Mouse (Mus musculus): ENCODE measurements around the gene Gtf3c1. TPM values are rescaled to one million over a fixed set of nuclear protein-coding genes. Genes with fewer than 3 reads are reported as not detected.

Gene Gtf3c1
- polyA plus RNA-seq, 1 experiment from 2014 or later = 59.9 TPM

DNA sequence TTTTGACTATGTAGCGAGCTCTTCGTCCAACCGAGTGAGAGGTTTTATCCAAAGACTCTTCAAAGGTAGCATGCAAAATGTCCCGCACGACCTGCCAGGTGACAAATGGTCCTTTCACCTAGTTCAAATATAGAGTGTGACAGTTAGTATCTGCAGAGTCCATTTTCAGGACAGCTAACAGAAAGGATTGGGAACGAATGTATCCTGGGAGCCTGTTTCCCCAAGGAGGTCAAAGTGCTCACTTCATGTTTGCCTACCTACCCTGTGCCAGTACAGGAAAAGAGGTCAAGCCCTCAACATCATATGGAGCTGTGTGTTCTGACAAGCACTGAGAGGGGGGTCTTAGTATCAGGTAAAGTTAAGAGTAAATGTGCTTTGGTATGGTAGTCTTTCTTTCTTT, 50.1 kb downstream of the Gtf3c1 start:
- in situ Hi-C loops (cut with MboI; ENCODE audit: low pct_unique_long_range_greater_than_20kb) = no loop called here
- ChIA-PET CTCF (no interaction called here), POLR2A (no interaction called here)
- H3K27me3 ChIP-seq = no peaks in the 10 kb centered on the region
- TF ChIP-seq CTCF (IDR thresholded peaks at IDR 0.05) = no peak
- ATAC-seq (no peak), DNase-seq (ENCODE audit: low read depth, low spot score) (no peak)

DNA sequence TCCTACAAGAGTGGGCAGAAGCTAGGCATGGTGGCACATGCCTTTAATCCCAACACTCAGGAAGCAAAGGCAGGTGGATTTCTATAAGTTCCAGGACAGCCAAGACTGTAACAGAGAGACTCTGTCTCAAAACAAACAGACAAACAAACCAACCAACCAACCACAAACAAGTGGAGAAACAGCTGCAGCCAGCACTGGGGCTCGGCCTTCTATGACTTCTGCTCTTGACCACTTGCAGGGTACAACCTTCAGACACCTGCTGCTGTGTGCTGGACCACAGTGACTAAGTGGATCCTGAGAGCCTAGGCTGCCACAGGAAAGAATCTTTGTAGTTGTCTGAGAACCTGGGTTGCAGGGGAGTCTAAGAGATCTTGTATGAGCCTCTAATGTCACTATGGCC, 58.6 kb downstream of the Gtf3c1 start:
- CTCF ChIA-PET = no interaction called here
- DNase-seq (ENCODE audit: low read depth, low spot score) = no peak
- no peak for ATAC-seq
- POLR2A ChIA-PET = no interaction called here
- in situ Hi-C loops (cut with MboI; ENCODE audit: low pct_unique_long_range_greater_than_20kb) = no loop called here
- no peaks in the 10 kb centered on the region for H3K27me3 ChIP-seq
- TF ChIP-seq CTCF (IDR thresholded peaks at IDR 0.05) = no peak

DNA sequence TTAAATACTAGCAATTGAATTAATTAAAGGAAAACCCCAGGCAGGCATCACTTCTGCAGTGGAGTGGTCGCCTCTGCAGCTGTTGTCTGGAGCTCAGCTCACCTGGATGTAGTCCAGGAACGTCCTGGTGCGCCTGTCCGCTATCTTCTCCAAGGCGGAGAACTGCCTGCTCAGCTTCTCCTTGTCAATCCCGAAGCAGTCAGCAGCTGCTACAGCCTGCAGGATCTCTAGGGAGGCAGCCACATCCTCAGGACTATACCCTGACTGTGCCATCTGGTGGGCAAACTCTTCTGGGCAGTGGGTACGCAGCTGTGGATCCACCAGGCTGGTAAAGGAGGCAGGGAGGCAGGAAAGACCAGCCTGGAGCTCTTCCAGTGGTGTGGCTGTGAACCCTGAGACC, 62.2 kb downstream of the Gtf3c1 start:
- DNase-seq (ENCODE audit: low read depth, low spot score) = no peak
- ATAC-seq = no peak
- in situ Hi-C loops (cut with MboI; ENCODE audit: low pct_unique_long_range_greater_than_20kb) = no loop called here
- CTCF ChIA-PET = no interaction called here
- TF ChIP-seq CTCF (IDR thresholded peaks at IDR 0.05) = no peak
- H3K27me3 ChIP-seq = no peaks in the 10 kb centered on the region
- POLR2A ChIA-PET = no interaction called here

DNA sequence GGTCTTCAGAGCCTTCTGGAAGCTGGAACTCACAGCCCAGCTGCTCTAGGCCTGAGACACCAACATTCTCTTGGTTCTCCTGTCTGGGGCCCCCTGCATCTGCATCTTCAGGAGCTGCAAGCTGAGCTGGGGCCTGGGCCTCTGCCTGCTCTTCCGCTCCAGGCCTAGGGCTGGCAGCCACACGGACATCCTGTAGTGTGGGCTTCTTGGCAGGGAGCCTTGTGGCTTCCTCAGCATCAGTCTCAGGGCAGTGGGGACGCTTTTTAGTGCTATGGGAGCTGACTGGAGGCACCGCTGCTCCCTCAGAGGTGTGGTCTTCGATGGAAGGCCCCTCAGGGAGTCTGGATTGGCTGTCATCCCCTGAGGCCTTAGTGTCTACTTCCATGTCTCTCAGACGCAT, 63.7 kb downstream of the Gtf3c1 start:
- no peak for ATAC-seq
- DNase-seq (ENCODE audit: low read depth, low spot score) = no peak
- in situ Hi-C loops (cut with MboI; ENCODE audit: low pct_unique_long_range_greater_than_20kb) = no loop called here
- no peaks in the 10 kb centered on the region for H3K27me3 ChIP-seq
- TF ChIP-seq CTCF (IDR thresholded peaks at IDR 0.05) = no peak
- CTCF ChIA-PET = no interaction called here
- POLR2A ChIA-PET = no interaction called here

DNA sequence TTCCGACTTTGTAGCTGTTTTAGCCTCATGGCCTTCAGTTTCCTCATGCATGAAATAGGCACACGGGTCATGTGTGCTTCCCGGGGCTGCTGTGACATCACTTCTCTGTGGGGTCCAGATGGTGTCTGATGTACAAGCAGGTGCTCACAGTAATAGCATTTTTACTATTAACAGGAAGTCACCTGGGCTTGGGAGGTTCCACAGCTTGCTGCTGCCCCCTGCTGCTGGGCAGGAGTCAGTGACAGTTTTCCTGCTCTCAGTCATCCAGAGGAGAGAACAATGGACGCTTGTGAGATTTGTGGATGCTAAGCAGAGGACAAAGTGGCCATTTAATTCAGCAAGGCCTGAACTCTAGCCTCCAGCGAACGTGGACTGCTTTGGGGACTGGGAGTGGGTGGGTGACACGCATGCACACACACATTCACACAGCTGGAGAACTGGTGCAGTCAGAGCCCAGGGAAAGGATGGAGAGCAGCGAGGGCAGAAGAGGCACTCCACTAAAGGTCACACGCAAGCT, 68.7 kb downstream of the Gtf3c1 start:
- CTCF ChIA-PET = interaction anchor here (0.7 to 4.0 kb wide), 7 partner anchors 11 to 219 kb away, joined by 3 to 18 read pairs (median 4); no protein-coding TSS in a partner anchor
- in situ Hi-C loops (cut with MboI; ENCODE audit: low pct_unique_long_range_greater_than_20kb) = no loop called here
- no peak for TF ChIP-seq CTCF (IDR thresholded peaks at IDR 0.05)
- POLR2A ChIA-PET = no interaction called here
- no peaks in the 10 kb centered on the region for H3K27me3 ChIP-seq
- peak; percentile 65 for ATAC-seq
- DNase-seq (ENCODE audit: low read depth, low spot score) = no peak

DNA sequence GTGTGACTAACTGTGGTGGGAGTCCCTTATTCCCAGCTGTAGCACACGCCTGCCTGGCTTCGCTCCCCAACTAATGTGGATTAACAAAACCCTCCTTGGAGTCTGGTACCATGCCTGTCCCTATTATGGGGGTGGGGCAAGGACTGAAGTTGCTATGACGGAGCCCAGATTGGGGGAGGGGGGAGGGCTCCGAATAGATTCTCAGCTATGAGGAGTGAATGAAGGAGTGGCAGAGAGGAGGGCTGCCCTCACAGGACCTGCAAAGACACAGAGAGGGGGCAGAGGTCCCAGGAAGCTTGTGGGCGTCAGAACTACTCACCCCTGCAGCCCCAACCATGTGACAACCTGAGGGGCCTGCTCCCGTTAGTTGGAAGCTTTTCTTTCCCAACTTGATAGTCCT, 69.2 kb downstream of the Gtf3c1 start:
- in situ Hi-C loops (cut with MboI; ENCODE audit: low pct_unique_long_range_greater_than_20kb) = no loop called here
- no peak for ATAC-seq
- CTCF ChIA-PET = interaction anchor here (0.7 to 4.0 kb wide), 7 partner anchors 10 to 219 kb away, joined by 3 to 18 read pairs (median 4); no protein-coding TSS in a partner anchor

DNA sequence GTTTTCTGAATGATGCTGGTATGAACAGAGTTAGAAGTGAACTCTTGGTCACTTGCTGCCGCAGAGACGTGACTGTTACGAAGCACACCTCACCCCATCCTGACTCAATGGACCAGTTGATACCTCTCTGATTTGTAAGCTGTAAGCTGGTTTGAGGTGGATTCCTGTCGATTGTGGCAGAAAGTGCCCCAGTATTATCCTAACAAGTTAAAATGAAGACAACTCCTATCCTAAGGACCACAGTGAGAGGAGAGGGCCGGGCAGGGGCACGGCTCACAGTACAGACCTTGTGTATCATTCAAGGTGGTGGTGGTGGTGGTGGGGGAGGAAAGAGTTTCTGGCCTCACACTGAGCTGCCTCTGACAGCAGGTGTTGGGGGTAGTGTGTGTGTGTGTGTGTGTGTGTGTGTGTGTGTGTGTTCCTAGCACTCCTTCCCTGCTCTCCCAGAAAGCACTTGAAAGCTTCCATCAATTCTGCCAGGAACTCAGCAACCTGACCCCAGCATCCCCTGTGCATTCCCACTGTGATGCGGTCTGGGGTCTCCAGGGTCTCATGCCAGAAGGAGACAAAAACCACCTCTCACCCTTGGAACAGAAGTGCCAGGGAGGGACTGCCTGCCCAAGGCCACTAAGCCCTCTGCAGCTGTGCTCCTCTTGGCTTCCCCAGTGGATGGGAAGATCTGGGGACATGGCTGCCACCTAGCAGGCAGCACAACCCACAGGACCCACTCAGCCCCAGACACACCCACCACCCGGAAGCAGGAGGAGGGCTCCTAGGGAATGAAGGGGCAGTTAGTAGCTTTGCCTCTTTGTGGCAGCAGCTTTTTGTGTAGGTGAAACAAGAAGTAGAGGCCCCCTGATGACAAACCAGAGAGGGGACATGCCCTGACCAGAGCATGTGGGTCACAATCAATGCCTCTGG, 70.1 kb downstream of the Gtf3c1 start:
- no peak for DNase-seq (ENCODE audit: low read depth, low spot score)
- ChIA-PET POLR2A (no interaction called here), CTCF (interaction anchor here (1.2 to 1.6 kb wide), 3 partner anchors 10 to 168 kb away, joined by 4 to 5 read pairs (median 5); no protein-coding TSS in a partner anchor)

More for the DNA sequence above, 69.2 kb downstream of the Gtf3c1 start:
- DNase-seq (ENCODE audit: low read depth, low spot score) = no peak
- H3K27me3 ChIP-seq = no peaks in the 10 kb centered on the region
- POLR2A ChIA-PET = no interaction called here
- no peak for TF ChIP-seq CTCF (IDR thresholded peaks at IDR 0.05)

DNA sequence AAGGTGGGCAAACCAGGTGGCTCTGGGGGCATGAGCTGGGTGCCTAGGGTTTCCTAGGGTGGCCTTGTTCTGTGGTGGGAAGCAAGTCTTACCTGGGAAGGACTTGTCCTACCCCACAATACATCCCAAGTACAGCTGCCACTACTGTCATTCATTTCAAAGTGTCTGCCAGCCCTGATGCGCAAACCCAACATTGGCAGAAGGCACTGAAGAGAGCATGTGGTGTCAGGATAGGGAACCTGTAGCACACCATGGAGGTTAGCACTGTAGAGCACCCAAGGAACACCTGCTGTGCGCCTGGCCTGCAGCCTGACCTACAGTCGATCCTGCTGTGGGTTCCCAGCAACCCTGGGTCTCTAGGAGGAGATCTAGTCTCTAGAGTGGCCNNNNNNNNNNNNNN, 76.6 kb downstream of the Gtf3c1 start:
- ATAC-seq = no peak
- DNase-seq (ENCODE audit: low read depth, low spot score) = no peak
- ChIA-PET POLR2A (no interaction called here), CTCF (no interaction called here)
- in situ Hi-C loops (cut with MboI; ENCODE audit: low pct_unique_long_range_greater_than_20kb) = no loop called here
- H3K27me3 ChIP-seq = no peaks in the 10 kb centered on the region
- TF ChIP-seq CTCF (IDR thresholded peaks at IDR 0.05) = no peak

More for the DNA sequence above, 70.1 kb downstream of the Gtf3c1 start:
- H3K27me3 ChIP-seq = no peaks in the 10 kb centered on the region
- no peak for TF ChIP-seq CTCF (IDR thresholded peaks at IDR 0.05)
- no peak for ATAC-seq
- in situ Hi-C loops (cut with MboI; ENCODE audit: low pct_unique_long_range_greater_than_20kb) = no loop called here

DNA sequence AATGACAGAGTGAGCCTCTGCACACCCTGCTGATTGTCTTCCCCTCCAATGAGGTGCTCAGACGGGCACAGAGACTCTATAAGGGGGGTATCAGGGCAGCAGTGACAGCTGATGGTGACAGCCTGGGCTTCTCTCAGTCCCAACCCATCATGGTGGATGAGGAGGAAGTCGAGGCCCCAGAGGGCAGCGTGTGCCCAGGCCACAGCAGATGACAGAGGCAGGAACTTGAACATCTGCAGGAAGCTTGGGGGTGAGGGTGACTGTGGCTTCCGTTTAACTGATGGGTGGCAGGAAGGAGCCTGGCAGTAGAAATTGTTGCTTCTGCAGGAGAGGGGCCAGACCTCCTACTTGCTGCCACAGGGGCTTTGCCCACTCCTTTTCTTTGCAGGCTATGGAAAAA, 77.3 kb downstream of the Gtf3c1 start:
- in situ Hi-C loops (cut with MboI; ENCODE audit: low pct_unique_long_range_greater_than_20kb) = no loop called here
- TF ChIP-seq CTCF (IDR thresholded peaks at IDR 0.05) = no peak
- no peaks in the 10 kb centered on the region for H3K27me3 ChIP-seq
- ATAC-seq = no peak
- DNase-seq (ENCODE audit: low read depth, low spot score) = no peak
- ChIA-PET CTCF (no interaction called here), POLR2A (no interaction called here)

DNA sequence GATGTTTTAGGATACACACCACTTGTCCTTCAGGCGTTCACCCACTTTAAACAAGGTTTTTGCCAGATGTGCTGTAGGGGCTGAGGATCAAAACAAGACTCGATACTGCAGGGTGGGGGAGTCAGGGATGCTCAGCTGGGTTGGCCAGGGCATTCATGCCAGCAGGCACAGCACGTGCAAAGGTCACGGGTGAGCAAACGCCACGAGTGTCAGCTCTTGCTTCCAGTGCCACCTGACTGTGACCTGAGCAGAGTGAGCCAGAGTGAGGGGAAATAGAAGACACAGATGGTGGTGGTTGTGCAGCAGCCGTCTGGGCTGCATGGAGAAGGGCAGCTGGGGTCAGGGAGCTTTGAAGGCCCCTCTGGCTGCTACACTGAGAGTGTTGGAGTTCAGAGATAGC, 81.8 kb downstream of the Gtf3c1 start:
- no peak for TF ChIP-seq CTCF (IDR thresholded peaks at IDR 0.05)
- ATAC-seq (no peak), DNase-seq (ENCODE audit: low read depth, low spot score) (no peak)
- in situ Hi-C loops (cut with MboI; ENCODE audit: low pct_unique_long_range_greater_than_20kb) = no loop called here
- POLR2A ChIA-PET = no interaction called here
- peaks cover 2% of the 10 kb centered on the region for H3K27me3 ChIP-seq
- CTCF ChIA-PET = no interaction called here

DNA sequence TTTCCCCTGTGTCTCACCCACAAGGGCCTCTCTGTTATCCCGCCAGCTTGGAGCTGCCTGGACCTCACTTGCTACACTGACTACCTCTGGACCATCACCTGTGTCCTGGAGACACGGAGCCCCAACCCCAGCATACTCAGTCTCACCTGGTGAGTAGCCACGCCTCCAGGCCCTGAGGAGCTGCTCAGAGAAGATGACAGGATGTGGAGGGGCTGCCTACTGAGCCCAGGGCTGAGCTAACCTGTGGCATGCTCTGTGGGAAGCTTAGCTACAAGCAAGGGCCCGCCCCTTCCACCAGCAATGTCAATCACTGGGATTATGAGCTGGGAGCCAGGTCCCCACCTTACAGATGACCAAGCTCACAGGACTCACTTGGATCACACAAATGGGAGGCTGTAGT, 82.4 kb downstream of the Gtf3c1 start:
- in situ Hi-C loops (cut with MboI; ENCODE audit: low pct_unique_long_range_greater_than_20kb) = no loop called here
- DNase-seq (ENCODE audit: low read depth, low spot score) (no peak), ATAC-seq (no peak)
- H3K27me3 ChIP-seq = peaks cover 3% of the 10 kb centered on the region
- TF ChIP-seq CTCF (IDR thresholded peaks at IDR 0.05) = no peak
- ChIA-PET POLR2A (no interaction called here), CTCF (no interaction called here)

Measured in Patski (cell line).